Mouse (Mus musculus): ENCODE results near the gene Hs2st1. TPM values are rescaled to one million over a fixed set of nuclear protein-coding genes. Genes with fewer than 3 reads are reported as not detected.
A peak's percentile ranks its signal among the peaks of the same experiment; 100 is the strongest.

The Hs2st1 gene
- total and polyA plus RNA-seq, 3 experiments, result 17.6 to 36.4 (median 29.7) TPM

- in situ Hi-C loops (cut with MboI; ENCODE audit: low pct_ligation_motif_present, low pct_unique_long_range_greater_than_20kb, low sequenced_read_pairs) (loop anchor here (25.0 kb wide), 1 partner anchor 769 kb away; no protein-coding TSS in a partner anchor), dilution Hi-C loops (cut with MboI; ENCODE audit: extremely low pct_ligation_motif_present, extremely low pct_unique_long_range_greater_than_20kb, low sequenced_read_pairs) (no loop called here)
- no peaks in the 10 kb centered on the region for H3K79me2 ChIP-seq (replicated peaks; ENCODE audit: control insufficient read depth, extremely low read depth, insufficient read depth, poor library complexity, severe bottlenecking)
- no peak overlapping the region for H3K4me3 ChIP-seq (replicated peaks in 1 of 3; ENCODE audit: low read depth in 2 of 3, low read length in 2 of 3, poor library complexity in 1 of 3)
- TF ChIP-seq UBTF (IDR thresholded peaks at IDR 0.05; ENCODE audit: low read depth, low read length) (no peak), MAFK (IDR thresholded peaks at IDR 0.05; ENCODE audit: insufficient replicate concordance, low read length) (peak; percentile 79; the same call in 1 of the 2 replicates)
- DNase-seq (ENCODE audit: extremely low read depth), result no peak
- peaks cover 23 to 50% of the 10 kb centered on the region in 2 experiments for H3K4me1 ChIP-seq (ENCODE audit: control insufficient read depth in 1 of 2, insufficient read depth in 2 of 2)
- H3K9me3 ChIP-seq (replicated peaks; ENCODE audit: low read length), result no peaks in the 10 kb centered on the region
- H3K36me3 ChIP-seq (replicated peaks in 1 of 2; ENCODE audit: control insufficient read depth in 1 of 2, insufficient read depth in 1 of 2, low read length in 1 of 2), result no peaks in the 10 kb centered on the region
- peak overlapping the region; percentile 64 for H3K9ac ChIP-seq (ENCODE audit: insufficient read depth, low read depth)
- H3K4me2 ChIP-seq (ENCODE audit: insufficient read depth, low read depth, poor library complexity, severe bottlenecking), result peak overlapping the region; percentile 78
- no peaks in the 10 kb centered on the region for H3K27me3 ChIP-seq (replicated peaks)
- no peak overlapping the region for H3K27ac ChIP-seq (ENCODE audit: insufficient read depth, low read depth)
Observed at GRCm38 (mm10) chr3:144381431-144381980, 188.5 kb downstream of the Hs2st1 start.

GRCm38 (mm10) chr3:144380921-144381320 is 189.1 kb downstream of the Hs2st1 start:
- no peaks in the 10 kb centered on the region for H3K9me3 ChIP-seq (replicated peaks; ENCODE audit: low read length)
- no peak overlapping the region for H3K27ac ChIP-seq (ENCODE audit: insufficient read depth, low read depth)
- H3K4me2 ChIP-seq (ENCODE audit: insufficient read depth, low read depth, poor library complexity, severe bottlenecking), result peak overlapping the region; percentile 78
- no peaks in the 10 kb centered on the region for H3K79me2 ChIP-seq (replicated peaks; ENCODE audit: control insufficient read depth, extremely low read depth, insufficient read depth, poor library complexity, severe bottlenecking)
- H3K4me3 ChIP-seq (replicated peaks in 1 of 3; ENCODE audit: low read depth in 2 of 3, low read length in 2 of 3, poor library complexity in 1 of 3), result peak overlapping the region in 2 of 3 experiments; percentile 29 to 38
- peak overlapping the region; percentile 64 for H3K9ac ChIP-seq (ENCODE audit: insufficient read depth, low read depth)
- H3K27me3 ChIP-seq (replicated peaks), result no peaks in the 10 kb centered on the region
- peak; percentile 87 for DNase-seq (ENCODE audit: extremely low read depth)
- no peaks in the 10 kb centered on the region for H3K36me3 ChIP-seq (replicated peaks in 1 of 2; ENCODE audit: control insufficient read depth in 1 of 2, insufficient read depth in 1 of 2, low read length in 1 of 2)
- peaks cover 26 to 56% of the 10 kb centered on the region in 2 experiments for H3K4me1 ChIP-seq (ENCODE audit: control insufficient read depth in 1 of 2, insufficient read depth in 2 of 2)
- in situ Hi-C loops (cut with MboI; ENCODE audit: low pct_ligation_motif_present, low pct_unique_long_range_greater_than_20kb, low sequenced_read_pairs), result loop anchor here (25.0 kb wide), 1 partner anchor 769 kb away; no protein-coding TSS in a partner anchor
- dilution Hi-C loops (cut with MboI; ENCODE audit: extremely low pct_ligation_motif_present, extremely low pct_unique_long_range_greater_than_20kb, low sequenced_read_pairs), result no loop called here
- TF ChIP-seq MXI1 (IDR thresholded peaks at IDR 0.05; ENCODE audit: low read depth, low read length) (peak; percentile 80), RCOR1 (conservative IDR thresholded peaks at IDR 0.05; ENCODE audit: low read depth, low read length) (no peak), JUN (IDR thresholded peaks at IDR 0.05; ENCODE audit: insufficient read depth, low read depth, low read length) (no peak), EP300 (IDR thresholded peaks at IDR 0.05; ENCODE audit: low read length) (no peak), GABPA (IDR thresholded peaks at IDR 0.05; ENCODE audit: insufficient replicate concordance, low read depth, low read length) (no peak), IRF4 (IDR thresholded peaks at IDR 0.05; ENCODE audit: low read depth, low read length) (peak; percentile 85), ETS1 (conservative IDR thresholded peaks at IDR 0.05; ENCODE audit: low read depth, low read length) (no peak), MEF2A (IDR thresholded peaks at IDR 0.05; ENCODE audit: borderline replicate concordance, low read depth, low read length) (peak; percentile 68), ZC3H11A (IDR thresholded peaks at IDR 0.05; ENCODE audit: low read depth, low read length) (peak; percentile 81), TBP (conservative IDR thresholded peaks at IDR 0.05; ENCODE audit: low read depth, low read length) (0 out of 2 replicates have a peak, but pooled peaks have one; percentile 64), SIN3A (IDR thresholded peaks at IDR 0.05; ENCODE audit: low read length) (no peak; the same call in 1 of the 2 replicates), POLR2AphosphoS2 (IDR thresholded peaks at IDR 0.05; ENCODE audit: low read depth, low read length) (peak; percentile 41; the same call in 1 of the 2 replicates), NELFE (IDR thresholded peaks at IDR 0.05; ENCODE audit: low read depth, low read length) (peak; percentile 85), TCF12 (IDR thresholded peaks at IDR 0.05; ENCODE audit: low read depth, low read length) (peak; percentile 75; the same call in 1 of the 2 replicates), CHD2 (IDR thresholded peaks at IDR 0.05; ENCODE audit: low read length) (peak; percentile 5; the same call in 1 of the 2 replicates), JUND (conservative IDR thresholded peaks at IDR 0.05; ENCODE audit: low read depth, low read length) (peak; percentile 12; the same call in 1 of the 2 replicates), ZKSCAN1 (IDR thresholded peaks at IDR 0.05; ENCODE audit: borderline replicate concordance, low read depth, low read length) (no peak), E2F4 (IDR thresholded peaks at IDR 0.05; ENCODE audit: insufficient replicate concordance, low read depth, low read length) (no peak), ELF1 (IDR thresholded peaks at IDR 0.05; ENCODE audit: low read depth, low read length) (peak; percentile 93), MYC (IDR thresholded peaks at IDR 0.05; ENCODE audit: low read depth, low read length) (peak; percentile 53), CHD1 (IDR thresholded peaks at IDR 0.05; ENCODE audit: low read depth, low read length) (no peak), BHLHE40 (IDR thresholded peaks at IDR 0.05; ENCODE audit: low read depth, low read length) (0 out of 2 replicates have a peak, but pooled peaks have one; percentile 18), PAX5 (IDR thresholded peaks at IDR 0.05; ENCODE audit: low read length) (no peak), UBTF (IDR thresholded peaks at IDR 0.05; ENCODE audit: low read depth, low read length) (no peak), RAD21 (IDR thresholded peaks at IDR 0.05; ENCODE audit: low read depth, low read length) (no peak; the same call in none of the 2 replicates), KAT2A (IDR thresholded peaks at IDR 0.05; ENCODE audit: insufficient replicate concordance, low read length) (no peak), MAX (IDR thresholded peaks at IDR 0.05; ENCODE audit: low read length) (no peak), MAZ (IDR thresholded peaks at IDR 0.05; ENCODE audit: low read depth, low read length) (peak; percentile 100), CTCF (conservative IDR thresholded peaks at IDR 0.05 in 1 of 2, IDR thresholded peaks at IDR 0.05 in 1 of 2; ENCODE audit: low read depth in 2 of 2, low read length in 2 of 2) (peak in 1 of 2 experiments; percentile 99; a peak in 3 of 4 replicates), HCFC1 (IDR thresholded peaks at IDR 0.05; ENCODE audit: low read depth, low read length) (peak; percentile 50)

All from CH12.LX (cell line).